Mouse (Mus musculus) midbrain, embryonic 10.5 days (tissue): Measurements from ENCODE around the gene Zfp526. TPM values are rescaled to one million over a fixed set of nuclear protein-coding genes. Genes with fewer than 3 reads are reported as not detected.

Source experiments
- DNase-seq: peaks from one replicate; pipeline ENCODE4 v3.0.0-alpha.2; 2017; ENCODE audit warnings: low spot score
- H3K27ac ChIP-seq: fragments of 300-500 bp; sonication (generic); replicated peaks from 2 replicates; pipeline ENCODE4 v1.5.1; 2016; ENCODE audit warnings: mild to moderate bottlenecking
- H3K27me3 ChIP-seq: fragments of 300-500 bp; sonication (generic); 2 replicates; pipeline ENCODE4 v1.6.1; 2016; ENCODE audit warnings: low read depth, mild to moderate bottlenecking; ENCODE audit not compliant: poor library complexity, severe bottlenecking
- H3K36me3 ChIP-seq: fragments of 300-500 bp; sonication (generic); 2 replicates; pipeline ENCODE4 v1.6.1; 2016; ENCODE audit warnings: mild to moderate bottlenecking, moderate library complexity
- H3K4me1 ChIP-seq: fragments of 300-500 bp; sonication (generic); 2 replicates; pipeline ENCODE4 v1.6.1; 2016
- H3K4me3 ChIP-seq: fragments of 300-500 bp; sonication (generic); 2 replicates; pipeline ENCODE4 v1.5.1; 2016; ENCODE audit warnings: mild to moderate bottlenecking, moderate library complexity
- H3K9me3 ChIP-seq: fragments of 300-500 bp; sonication (generic); replicated peaks from 2 replicates; pipeline ENCODE4 v1.6.1; 2016; ENCODE audit warnings: mild to moderate bottlenecking
- WGBS: fragments of 180-500 bp; shearing (Covaris S2); methylation state at CpG from one replicate; pipeline ENCODE4 v1.1.7; 2016; 5-methylcytosine and 5-hydroxymethylcytosine counted together
- polyA plus RNA-seq: library from polyadenylated mRNA; unstranded; fragments of >200 nt; fragmentation: Nextera tagmentation; extraction: Ambion mirVana; gene quantifications from 2 replicates; pipeline ENCODE4 v1.2.1, GENCODE M21; 2016

Gene Zfp526
- polyA plus RNA-seq, 1 experiment from 2014 or later: 2.7 TPM

DNA sequence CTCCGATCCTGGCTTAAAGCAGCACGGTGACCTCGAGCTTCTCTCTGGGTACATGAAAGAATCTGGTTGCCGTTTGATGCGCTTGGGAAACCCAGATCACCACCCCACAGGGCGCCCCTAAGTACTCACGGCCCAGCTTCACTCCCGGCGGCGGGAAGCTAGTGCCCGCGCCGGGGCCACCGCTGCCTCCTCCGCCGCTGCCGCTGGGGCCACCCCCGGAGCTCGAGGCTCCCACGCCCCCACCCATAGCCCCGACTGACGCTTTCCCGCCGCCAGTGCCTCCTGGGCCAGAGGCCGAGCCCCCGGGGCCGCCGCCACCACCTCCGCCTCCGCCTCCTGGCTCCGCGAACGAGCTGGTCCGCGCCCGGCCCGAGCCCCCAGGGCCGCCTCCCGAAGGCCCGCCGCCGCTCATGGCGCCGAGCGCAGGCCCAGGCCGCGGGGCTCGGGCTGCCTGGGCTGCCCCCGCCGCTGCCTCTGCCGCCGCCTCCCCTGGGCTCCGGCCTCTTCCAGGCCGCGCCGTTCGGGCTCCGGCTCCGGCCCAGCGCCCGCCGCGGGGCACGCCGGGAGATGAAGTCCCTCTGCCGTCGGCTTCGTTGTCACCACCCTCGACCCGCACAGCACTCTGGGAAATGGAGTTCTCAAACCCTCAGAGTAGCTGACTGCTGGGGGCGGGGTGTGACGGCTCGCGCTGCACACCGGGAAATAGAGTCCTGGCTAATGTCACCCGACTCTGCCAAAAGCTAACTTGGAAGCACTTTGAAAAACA, 16.2 kb downstream of the Zfp526 start, which contains the start of gene Gsk3a:
Gene Gsk3a (minus strand): TSS at position 603 of the 766 bp plus-strand sequence.
- Histone ChIP-seq H3K27ac (peak within 1 kb of the TSS; percentile 97), H3K4me3 (peak within 1 kb of the TSS; percentile 98), H3K36me3 (peaks cover 43% of the 10 kb centered on the region), H3K4me1 (peaks cover 48% of the 10 kb centered on the region), H3K27me3 (no peaks in the 10 kb centered on the region), H3K9me3 (no peaks in the 10 kb centered on the region)
- DNase-seq: peak; percentile 97
- under 1% methylated on average over 76 of the region's 76 CpGs for WGBS

DNA sequence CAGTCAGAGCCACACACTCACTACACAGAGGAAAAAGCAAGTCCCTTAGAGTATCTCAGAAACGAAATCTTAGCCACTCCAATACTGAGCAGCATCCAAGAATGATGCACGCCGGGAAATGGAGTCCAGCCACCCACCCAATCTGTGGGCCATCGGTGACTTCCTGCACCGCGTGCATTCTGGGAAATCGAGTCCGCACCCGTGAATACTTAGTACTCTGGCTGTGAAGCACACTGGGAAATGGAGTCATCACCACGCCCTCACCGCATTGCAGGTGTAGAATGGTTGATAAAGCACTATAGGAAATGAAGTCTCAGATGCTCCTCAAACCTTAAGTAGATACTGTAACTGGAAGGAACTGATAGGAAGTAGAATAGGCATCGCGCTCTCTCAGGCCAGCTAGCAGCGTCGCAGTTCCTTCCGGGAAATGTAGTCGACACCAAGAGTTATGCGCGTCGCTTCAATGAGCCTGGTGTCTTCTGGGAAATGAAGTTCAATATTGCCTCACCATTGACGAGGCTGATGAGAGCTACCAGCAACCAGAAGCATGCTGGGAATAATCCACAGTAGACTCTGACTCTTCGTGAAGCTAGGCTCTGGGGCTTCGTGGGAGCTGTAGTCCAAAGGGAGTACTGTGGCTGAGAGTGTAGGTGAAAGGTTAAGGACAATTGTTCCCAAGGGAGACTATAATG, 16.9 kb downstream of the Zfp526 start:
- H3K36me3 ChIP-seq: peaks cover 43% of the 10 kb centered on the region
- H3K27me3 ChIP-seq: no peaks in the 10 kb centered on the region
- peak overlapping the region; percentile 98 for H3K4me3 ChIP-seq
- H3K9me3 ChIP-seq: no peaks in the 10 kb centered on the region
- WGBS: 0% methylated on average over 23 of the region's 23 CpGs
- H3K4me1 ChIP-seq: peaks cover 48% of the 10 kb centered on the region
- peak overlapping the region; percentile 97 for H3K27ac ChIP-seq
- DNase-seq: peak; percentile 95

DNA sequence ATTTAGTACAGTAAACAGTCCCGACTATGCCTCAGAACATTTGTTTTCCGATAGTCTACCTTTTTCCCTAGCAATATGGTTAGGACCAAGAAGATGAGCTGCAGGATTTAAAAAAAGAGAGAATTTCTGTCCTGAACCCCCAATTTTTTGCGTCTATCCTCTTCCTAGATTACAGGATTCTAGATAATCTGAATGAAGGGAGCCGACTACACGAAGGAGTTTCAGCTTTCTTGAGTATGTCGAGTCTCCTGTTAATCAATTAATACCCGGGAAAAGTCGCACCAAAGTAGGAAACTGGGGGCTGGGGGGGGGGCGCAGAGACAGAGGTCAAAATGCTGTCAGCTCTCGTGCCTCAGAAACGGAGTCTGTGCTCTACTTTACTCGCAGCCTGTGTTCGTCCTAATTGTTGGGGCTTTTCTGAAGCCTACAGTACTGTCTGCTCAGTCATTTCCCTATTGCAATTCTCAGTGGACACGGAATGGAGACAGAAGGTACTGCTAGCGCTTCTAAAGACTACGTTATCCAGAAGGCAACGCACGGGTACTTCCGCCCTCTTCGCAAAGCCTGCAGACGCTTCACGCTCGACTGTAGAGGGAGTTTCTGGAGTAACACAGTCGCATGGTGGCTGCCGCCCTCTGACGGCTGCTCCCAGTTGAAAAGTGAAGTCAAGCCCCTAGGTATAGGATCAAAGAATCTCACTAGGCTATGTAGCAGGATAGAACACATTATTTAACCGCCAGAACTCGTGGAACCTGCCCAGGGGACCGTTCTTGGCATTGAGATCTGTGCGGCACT, 17.8 kb downstream of the Zfp526 start:
- peak overlapping the region; percentile 97 for H3K27ac ChIP-seq
- no peaks in the 10 kb centered on the region for H3K9me3 ChIP-seq
- H3K4me3 ChIP-seq: peak overlapping the region; percentile 98
- H3K4me1 ChIP-seq: peaks cover 48% of the 10 kb centered on the region
- peak; percentile 80 for DNase-seq
- H3K36me3 ChIP-seq: peaks cover 43% of the 10 kb centered on the region
- WGBS: 5% methylated on average over 30 of the region's 30 CpGs
- no peaks in the 10 kb centered on the region for H3K27me3 ChIP-seq

DNA sequence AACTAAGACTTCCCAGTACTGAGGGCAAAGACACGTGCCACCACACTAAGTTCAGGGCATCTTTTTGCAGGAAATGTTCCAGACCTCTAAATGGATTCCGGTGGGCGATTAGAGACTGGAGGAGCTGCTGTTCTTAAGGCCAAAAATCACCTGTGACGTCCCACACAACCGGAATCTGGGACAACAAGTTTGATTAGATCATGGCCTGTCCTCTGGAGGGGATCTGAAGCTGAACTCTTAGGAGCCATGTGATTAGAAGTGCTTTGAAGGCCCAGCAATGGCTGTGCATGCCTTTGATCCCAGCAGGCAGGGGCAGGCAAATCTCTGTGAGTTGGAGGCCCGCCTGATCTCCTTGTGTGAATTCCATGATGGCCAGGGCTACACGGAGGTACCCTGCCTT, 19.4 kb downstream of the Zfp526 start:
- Histone ChIP-seq H3K9me3 (no peaks in the 10 kb centered on the region), H3K4me1 (peaks cover 44% of the 10 kb centered on the region), H3K4me3 (no peak overlapping the region), H3K27ac (no peak overlapping the region), H3K36me3 (peaks cover 43% of the 10 kb centered on the region), H3K27me3 (no peaks in the 10 kb centered on the region)
- 66% methylated on average over 7 of the region's 7 CpGs for WGBS
- no peak for DNase-seq

DNA sequence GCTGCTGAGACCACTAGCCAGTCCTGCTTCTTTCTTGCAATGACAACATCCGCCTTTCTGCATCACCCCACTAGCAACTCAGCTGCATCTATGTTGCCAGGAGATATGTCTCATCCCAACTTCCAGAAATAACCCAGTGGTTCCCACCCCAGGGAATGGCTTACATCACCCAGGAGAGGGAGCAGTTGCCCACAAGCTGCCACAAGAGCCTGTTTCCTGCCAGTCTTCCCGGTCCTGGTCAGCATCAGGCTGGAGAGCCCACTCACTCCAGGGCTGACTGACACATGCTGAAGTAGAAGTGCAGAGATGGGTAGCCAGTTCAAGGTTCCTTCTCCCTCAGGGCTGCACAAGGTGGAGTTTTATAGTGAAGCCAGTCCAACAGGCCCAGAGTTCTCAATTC, 19.8 kb downstream of the Zfp526 start:
- peak overlapping the region; percentile 9; the same call in 1 of the 2 replicates for H3K4me3 ChIP-seq
- peak; percentile 43 for DNase-seq
- H3K9me3 ChIP-seq: no peaks in the 10 kb centered on the region
- H3K36me3 ChIP-seq: peaks cover 45% of the 10 kb centered on the region
- 36% methylated on average over 2 of the region's 2 CpGs for WGBS
- H3K27ac ChIP-seq: 0 out of 2 replicates have a peak overlapping the region, but pooled peaks have one; percentile 33
- no peaks in the 10 kb centered on the region for H3K27me3 ChIP-seq
- H3K4me1 ChIP-seq: peaks cover 44% of the 10 kb centered on the region

DNA sequence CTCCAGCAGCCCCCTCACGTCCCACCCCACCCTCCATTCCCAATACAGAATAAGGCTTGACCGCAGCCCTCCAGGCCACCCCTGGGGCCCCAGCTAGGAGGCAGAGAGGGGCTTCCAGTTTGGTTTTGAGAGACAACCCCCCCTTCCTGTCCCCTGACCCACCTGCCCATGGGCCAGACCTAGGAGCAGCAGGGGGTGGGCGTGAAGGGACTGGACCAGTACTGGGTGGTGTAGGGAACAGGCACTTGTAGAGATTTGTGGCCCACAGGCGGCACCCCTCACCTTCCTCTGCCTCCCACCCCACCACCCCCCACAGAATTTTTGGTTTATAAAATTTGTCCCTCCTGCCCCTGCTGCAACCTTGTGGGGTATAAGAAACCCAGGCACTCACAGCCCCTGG, 22.1 kb downstream of the Zfp526 start:
- Histone ChIP-seq H3K27ac (0 out of 2 replicates have a peak overlapping the region, but pooled peaks have one; percentile 13), H3K36me3 (peaks cover 57% of the 10 kb centered on the region), H3K4me1 (peaks cover 57% of the 10 kb centered on the region), H3K4me3 (no peak overlapping the region), H3K27me3 (no peaks in the 10 kb centered on the region), H3K9me3 (no peaks in the 10 kb centered on the region)
- DNase-seq: no peak
- WGBS: 95% methylated on average over 4 of the region's 4 CpGs

DNA sequence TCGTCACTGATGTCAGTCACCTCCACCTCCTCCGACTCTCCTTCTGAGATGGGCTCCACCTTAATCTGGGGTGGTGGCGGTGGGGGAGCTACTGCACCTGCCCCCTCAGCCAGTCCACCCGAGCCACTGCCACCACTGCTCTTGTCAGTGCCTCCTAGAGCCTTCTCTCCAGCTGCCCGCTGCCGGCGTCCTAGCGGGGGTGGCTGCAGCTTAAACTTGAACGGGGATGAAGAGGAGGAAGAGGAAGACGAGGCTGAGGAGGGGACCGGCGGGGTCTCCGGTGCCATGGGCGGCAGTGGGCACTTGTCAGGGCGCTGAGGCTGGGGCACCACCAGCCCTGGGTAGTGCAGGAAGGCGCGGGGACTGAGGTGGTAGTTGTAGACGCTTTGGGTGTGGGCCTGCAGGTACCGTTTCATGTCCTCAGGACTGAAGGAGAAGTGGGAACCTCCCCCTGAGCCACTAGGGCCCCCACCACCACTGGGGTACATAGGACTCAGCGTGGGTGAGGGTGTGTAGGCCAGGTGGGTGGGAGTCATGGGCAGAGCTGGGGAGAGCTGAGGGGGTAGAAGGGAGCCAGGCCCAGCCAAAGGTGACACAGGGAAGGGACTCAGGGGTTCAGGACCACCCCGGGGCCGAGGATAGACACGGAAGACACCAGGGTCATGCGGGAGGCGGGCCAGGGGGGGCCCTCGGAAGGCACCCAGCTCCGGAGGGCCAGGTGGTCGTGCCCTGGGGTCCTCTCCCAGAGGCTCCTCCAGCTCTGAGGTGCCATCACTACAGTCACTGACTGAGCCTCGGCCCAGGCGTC, 23.5 kb downstream of the Zfp526 start:
- peaks cover 57% of the 10 kb centered on the region for H3K36me3 ChIP-seq
- 0 out of 2 replicates have a peak overlapping the region, but pooled peaks have one; percentile 33 for H3K27ac ChIP-seq
- 91% methylated on average over 30 of the region's 30 CpGs for WGBS
- no peaks in the 10 kb centered on the region for H3K9me3 ChIP-seq
- H3K27me3 ChIP-seq: no peaks in the 10 kb centered on the region
- H3K4me3 ChIP-seq: peak overlapping the region; percentile 16; the same call in 1 of the 2 replicates
- H3K4me1 ChIP-seq: peaks cover 54% of the 10 kb centered on the region
- DNase-seq: no peak

DNA sequence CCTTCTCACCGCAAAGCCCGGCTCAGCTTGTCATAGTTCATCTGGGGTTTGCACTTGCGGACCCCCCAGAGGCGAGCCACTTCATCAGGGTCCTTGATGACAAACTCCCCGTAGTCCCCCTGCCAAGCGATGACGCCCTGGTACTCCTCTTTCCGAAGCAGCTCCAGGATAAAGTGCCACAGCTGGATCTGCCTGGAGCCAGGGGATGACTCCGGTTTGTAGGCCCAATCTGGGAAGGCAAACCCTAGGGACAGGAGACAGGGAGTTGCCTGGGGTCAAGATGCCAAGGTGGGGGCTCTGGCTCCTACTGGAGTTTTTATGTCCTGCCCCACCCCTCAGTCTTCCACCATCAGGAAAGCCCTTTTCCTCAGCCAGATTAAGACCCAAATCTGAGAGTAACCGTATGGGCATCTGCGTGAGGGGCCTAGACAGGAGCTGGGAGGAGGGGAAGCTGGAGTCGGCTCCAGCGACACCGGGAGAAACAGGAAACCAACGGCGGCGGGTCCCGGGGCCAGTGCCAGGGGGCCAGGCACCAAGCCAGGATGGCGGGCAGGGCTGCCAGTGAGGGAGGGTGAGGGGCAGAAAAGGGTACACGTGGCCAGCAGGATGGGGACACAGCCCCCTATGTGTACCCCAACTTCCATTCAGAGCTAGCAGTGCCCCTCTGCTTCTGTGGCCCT, 25.0 kb downstream of the Zfp526 start:
- Histone ChIP-seq H3K36me3 (peaks cover 54% of the 10 kb centered on the region), H3K9me3 (no peaks in the 10 kb centered on the region), H3K27ac (peak overlapping the region; percentile 96), H3K27me3 (no peaks in the 10 kb centered on the region), H3K4me1 (peaks cover 55% of the 10 kb centered on the region), H3K4me3 (peak overlapping the region; percentile 78)
- 84% methylated on average over 20 of the region's 20 CpGs for WGBS
- no peak for DNase-seq

DNA sequence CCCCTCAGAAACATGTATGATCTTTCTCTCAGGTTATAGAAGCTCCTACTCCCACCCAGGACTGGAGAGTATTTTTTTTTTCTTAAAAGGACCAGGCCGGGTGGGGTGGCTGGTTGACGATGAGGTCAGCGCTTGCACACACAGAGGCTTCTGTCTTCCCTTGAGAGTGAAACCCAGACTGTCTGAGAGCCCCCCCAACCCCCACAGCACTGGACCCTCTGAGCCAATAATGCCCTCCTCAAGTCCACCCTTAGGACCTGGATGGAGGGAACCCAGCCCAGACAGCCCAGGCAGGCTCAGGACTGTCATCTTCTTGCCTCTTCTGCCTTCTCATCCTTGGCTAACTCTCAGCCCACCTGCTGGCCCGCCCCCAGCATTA, 25.5 kb downstream of the Zfp526 start:
- peaks cover 55% of the 10 kb centered on the region for H3K4me1 ChIP-seq
- peaks cover 54% of the 10 kb centered on the region for H3K36me3 ChIP-seq
- H3K4me3 ChIP-seq: peak overlapping the region; percentile 78

DNA sequence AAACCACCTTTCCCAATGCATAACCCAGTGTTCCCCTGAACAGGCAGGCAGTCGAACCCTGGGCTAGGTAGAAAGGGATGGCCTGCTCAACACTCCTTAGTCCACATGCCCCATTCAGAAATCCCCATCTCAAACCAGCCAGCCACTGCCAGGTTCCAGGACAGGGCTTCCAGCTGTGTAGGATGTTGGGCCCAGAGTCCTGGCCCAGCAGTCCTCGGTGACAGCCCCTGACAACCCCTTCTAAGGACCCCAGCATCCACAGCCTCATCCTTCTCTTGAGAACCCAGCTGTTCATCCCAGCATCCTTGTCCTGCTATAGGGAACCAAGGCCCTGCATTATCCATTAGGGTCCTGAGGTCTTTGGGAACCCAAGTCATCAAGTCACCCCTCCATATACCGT, 26.3 kb downstream of the Zfp526 start:
- peak overlapping the region; percentile 78 for H3K4me3 ChIP-seq
- 32% methylated on average over 3 of the region's 3 CpGs for WGBS
- peaks cover 63% of the 10 kb centered on the region for H3K4me1 ChIP-seq
- no peak for DNase-seq
- peaks cover 48% of the 10 kb centered on the region for H3K36me3 ChIP-seq
- no peaks in the 10 kb centered on the region for H3K9me3 ChIP-seq
- H3K27ac ChIP-seq: peak overlapping the region; percentile 96
- no peaks in the 10 kb centered on the region for H3K27me3 ChIP-seq

More for the DNA sequence above, 25.5 kb downstream of the Zfp526 start:
- H3K27ac ChIP-seq: peak overlapping the region; percentile 96
- 90% methylated on average over 4 of the region's 4 CpGs for WGBS
- DNase-seq: no peak
- no peaks in the 10 kb centered on the region for H3K27me3 ChIP-seq
- no peaks in the 10 kb centered on the region for H3K9me3 ChIP-seq

DNA sequence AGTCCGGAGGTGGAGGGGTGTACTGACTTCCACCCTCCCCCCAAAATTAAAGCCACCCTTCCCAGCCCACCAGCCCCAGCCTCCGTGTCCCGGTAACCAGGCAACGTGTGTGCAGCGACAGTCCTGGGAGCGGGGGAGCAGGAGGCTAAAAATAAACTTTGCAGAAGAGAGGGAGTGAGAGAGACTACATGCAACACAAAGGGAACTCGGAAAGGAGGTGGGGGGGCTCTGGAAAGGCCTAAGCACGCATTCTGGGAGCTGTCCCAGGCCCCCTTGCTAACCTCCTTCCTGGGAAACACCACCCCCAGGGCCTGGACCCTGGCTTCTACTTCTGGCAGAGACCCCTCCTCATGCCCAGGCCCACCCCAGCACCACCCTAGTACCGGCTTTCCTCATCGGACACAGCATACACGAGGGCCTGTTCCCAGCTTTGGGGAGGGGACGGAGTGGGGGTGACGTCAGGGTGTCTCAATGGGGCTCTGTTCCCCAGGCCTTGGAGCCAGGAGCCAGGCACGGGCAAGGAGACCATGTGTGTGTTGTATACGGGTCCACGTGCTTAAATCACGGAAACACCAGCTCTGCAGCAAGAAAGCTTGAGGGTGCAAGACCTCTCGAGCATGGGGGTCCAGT, 26.9 kb downstream of the Zfp526 start:
- peaks cover 63% of the 10 kb centered on the region for H3K4me1 ChIP-seq
- no peaks in the 10 kb centered on the region for H3K27me3 ChIP-seq
- 2% methylated on average over 18 of the region's 18 CpGs for WGBS
- H3K27ac ChIP-seq: peak overlapping the region; percentile 96
- peak overlapping the region; percentile 78 for H3K4me3 ChIP-seq
- peak; percentile 59 for DNase-seq
- no peaks in the 10 kb centered on the region for H3K9me3 ChIP-seq
- peaks cover 42% of the 10 kb centered on the region for H3K36me3 ChIP-seq
